Mouse (Mus musculus): ENCODE data around the gene Ano4.

DNA sequence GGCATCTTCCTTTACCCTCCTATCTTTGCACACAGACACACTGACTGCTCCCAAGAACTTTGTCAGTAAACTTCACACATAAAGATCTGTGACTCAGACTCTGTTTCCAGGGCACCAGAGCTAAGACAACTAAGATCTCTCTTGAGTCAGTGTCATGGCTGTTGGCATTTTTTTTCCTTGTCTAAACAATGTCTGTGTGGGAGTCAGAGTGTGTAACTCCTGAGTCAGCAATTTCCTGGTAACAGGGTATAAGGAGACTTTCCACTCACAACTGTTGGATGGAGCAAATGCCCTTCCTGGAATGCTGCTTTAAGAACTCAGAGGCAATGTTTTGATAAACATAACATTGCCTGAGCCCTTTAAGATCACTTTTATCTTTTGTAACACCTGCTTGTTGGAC lies 37.0 kb downstream of the Ano4 start:
- no peak for TF ChIP-seq CTCF (IDR thresholded peaks at IDR 0.05; ENCODE audit: extremely low read depth, insufficient read depth, insufficient read length, insufficient replicate concordance)
- TF ChIP-seq POLR2A (IDR thresholded peaks at IDR 0.05; ENCODE audit: low read depth, low read length), result no peak
